Mouse (Mus musculus) lung, postnatal 4 days (tissue): ENCODE results near the gene Rabgap1.
"Not testable (repeated sequence)": the region's sequence is repeated elsewhere in the genome, so short reads cannot be mapped to it uniquely, and the experiment has no call there.

Experiments
- DNase-seq, 2 experiments: peaks; one replicate each; pipeline ENCODE4 v3.0.0; 2021

Rabgap1 gene

GRCm38 (mm10) chr2:37442611-37443591, at the start of gene Rabgap1, which contains the start of the genes Zbtb26 and Zbtb6:
TSS of gene Rabgap1 (plus strand) at chr2:37443279.
TSS of gene Zbtb26 (minus strand) at chr2:37443135.
TSS of gene Zbtb6 (minus strand) at chr2:37443171.
- DNase-seq: peak; percentile 97

DNA sequence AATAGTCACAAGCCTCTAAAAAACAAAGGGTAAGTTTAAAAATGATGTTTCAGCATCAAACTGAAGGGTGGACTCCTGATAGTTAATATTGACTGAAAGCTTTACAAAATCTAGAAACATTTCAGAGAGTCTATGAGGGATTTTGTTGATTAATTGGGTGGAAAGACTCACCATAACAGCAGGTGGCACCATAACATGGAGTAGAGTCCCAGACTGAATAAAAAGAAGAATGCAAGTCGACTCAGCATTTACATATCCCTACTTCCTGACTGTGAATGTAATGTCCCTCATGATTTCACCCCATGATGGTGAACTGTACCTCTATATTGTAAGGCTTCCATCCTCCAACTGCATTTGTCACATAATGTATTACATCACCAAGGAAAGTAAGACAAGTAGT, 47.5 kb upstream of the Rabgap1 start:
- no peak for DNase-seq

DNA sequence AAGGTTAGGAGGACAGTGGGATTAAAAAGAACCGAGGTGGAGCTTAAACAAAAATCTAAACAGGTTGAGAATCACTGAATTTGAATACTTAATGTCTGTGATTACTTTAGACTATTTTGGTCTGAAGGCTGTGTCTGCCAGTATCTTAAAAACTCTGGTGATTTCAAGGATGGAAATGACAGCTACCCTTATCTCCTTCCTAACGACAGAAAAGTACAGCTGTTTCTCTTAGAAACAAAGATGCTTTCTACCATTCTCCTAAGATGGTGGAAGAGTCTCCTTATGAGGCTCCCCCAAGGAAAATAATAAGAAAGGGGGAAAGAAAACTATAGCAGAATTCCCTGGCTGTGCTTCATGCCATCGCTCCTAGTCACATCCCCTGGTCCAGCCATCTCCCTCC, 21.2 kb upstream of the Rabgap1 start:
- DNase-seq: no peak

GRCm38 (mm10) chr2:37422306-37423304, 20.5 kb upstream of the Rabgap1 start, which contains the start of gene Rc3h2:
TSS of gene Rc3h2 (minus strand) at chr2:37422903.
- peak; percentile 96 to 97 for DNase-seq

- no peak for DNase-seq
Observed at GRCm38 (mm10) chr2:37423671-37424070, 19.4 kb upstream of the Rabgap1 start.

DNA sequence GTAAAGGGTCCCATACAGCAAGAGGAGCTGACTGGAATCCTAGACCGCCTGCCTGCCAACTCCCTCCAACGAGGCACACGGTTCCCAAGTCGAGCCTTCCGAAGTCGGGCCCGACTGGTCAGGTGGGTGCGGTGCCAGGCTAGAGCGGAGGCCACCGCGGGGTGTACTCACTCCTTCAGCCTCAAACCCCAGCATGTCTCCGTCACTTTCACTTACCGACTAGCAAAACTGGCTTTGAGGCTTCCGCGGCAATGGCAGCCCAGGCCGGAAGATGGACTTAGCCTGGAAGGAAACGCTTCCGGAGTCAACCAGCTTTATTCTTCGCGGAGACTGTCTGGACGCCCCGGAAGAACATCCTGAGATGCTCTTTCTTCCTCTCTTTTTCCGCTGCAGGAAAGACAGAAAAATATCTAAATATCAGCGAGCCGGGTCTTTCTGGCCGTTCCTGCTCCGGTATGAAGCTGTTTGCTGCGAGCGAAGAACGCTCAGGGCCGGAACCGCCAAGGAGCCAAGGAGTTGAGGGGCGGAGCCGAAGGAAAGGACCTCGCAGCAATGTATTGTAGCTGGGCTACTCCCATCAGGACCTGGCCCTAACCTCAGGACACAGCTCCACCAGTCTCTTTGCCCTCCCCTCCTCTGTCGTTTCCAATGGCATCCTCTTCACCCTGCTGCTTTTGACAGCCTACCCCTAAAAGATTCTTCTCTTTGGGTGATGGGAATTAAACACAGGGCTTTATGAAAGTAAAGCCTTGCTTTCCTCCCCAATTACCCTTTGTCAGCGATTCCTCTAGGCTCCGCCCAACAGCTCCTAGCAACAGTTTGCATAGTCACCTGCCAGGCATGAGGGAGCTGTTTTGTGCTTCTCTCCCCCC, 12.2 kb upstream of the Rabgap1 start:
- peak; percentile 86 to 87 for DNase-seq

GRCm38 (mm10) chr2:37431609-37432008, 11.5 kb upstream of the Rabgap1 start:
- no peak for DNase-seq

- peak; percentile 96 to 97 for DNase-seq
Observed at GRCm38 (mm10) chr2:37451667-37452375, 8.7 kb downstream of the Rabgap1 start.

GRCm38 (mm10) chr2:37452376-37452760, 9.3 kb downstream of the Rabgap1 start:
- DNase-seq: no peak

DNA sequence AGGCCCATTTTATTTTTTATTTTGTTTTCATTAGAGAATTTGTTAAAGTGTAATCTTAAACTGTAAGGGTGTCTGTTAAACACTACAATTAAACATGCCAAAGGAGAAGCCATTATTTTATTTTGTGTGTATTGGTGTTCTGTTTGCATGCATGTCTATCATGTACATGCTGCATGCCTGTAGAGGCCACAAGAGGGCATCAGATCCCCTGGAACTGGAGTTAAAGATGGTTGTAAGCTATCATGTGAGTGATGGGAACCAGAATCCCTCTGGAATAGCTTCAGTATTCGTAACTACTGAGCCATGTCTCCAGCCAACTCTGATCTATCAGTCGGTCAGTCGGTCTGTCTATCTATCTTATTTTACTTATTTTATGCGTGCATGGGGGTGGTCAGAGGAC, 17.6 kb downstream of the Rabgap1 start:
- DNase-seq: no peak

DNA sequence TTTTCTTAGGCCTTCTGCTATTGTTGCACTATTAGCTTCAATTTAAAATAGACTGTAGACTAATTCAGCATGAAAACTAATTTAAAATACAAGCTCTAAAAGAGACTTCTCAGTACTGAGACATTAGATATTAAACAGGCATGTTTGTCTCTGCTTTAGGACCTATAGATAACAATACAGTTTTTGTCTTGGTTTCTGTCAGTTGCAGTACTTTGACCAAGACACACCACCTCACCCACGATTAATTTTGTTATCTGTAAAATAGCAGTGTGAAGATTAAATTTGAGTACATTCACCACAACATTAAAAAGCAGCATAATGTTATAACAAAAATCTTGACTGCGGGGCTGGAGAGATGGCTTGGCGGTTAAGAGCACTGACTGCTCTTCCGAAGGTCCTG, 23.2 kb downstream of the Rabgap1 start:
- DNase-seq: no peak

DNA sequence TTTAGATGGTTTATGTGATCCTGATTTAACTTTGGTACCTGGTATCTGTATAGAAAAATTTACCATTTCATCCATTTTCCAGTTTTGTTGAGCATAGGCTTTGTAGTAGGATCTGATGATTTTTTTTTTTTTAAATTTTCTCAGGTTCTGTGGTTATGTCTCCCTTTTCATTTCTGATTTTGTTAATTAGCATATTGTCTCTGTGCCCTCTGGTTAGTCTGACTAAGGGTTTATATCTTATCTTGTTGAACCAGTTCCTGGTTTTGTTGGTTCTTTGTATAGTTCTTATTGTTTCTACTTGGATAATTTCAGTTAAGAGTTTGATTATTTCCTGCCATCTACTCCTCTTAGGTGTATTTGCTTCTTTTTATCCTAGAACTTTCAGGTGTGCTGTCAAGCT, 36.5 kb downstream of the Rabgap1 start:
- DNase-seq: no peak

DNA sequence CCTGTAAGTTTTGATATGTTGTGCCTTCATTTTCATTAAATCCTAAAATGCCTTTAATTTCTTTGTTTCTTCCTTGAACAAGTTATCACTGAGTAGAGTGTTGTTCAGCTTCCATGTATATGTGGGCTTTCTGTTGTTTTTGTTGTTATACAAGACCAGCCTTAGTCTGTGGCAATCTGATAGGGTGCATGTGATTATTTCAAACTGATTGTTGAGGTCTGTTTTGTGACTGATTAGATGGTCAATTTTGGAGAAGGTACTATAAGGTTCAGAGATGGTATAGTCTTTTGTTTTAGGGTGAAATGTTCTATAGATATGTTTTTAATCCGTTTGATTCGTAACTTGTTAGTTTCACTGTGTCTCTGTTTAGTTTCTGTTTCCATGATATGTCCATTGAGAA, 37.0 kb downstream of the Rabgap1 start:
- no peak for DNase-seq

- no peak for DNase-seq
Observed at GRCm38 (mm10) chr2:37484165-37484564, 41.1 kb downstream of the Rabgap1 start.

GRCm38 (mm10) chr2:37485370-37485769, 42.3 kb downstream of the Rabgap1 start:
- peak in 1 of 2 experiments; percentile 21 for DNase-seq

- DNase-seq: no peak
Observed at GRCm38 (mm10) chr2:37486408-37486807, 43.3 kb downstream of the Rabgap1 start.

DNA sequence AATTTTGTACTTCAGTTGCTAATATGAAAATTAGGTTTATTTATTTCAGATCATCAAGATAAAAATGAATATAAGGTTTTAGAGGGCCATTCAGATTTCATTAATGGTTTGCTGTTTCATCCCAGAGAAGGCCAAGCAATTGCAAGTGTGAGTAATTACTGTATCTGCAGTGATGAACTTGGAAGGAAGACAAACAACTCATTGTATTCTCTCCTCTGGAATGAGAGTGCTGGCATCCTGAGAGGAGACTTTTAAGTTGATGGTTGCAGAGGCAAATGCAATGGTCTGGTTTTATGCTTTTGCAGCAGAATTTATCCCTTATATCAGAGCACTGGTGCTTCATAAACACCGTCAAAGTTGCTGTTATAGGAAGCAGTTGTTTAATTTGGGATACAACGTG, 45.9 kb downstream of the Rabgap1 start:
- no peak for DNase-seq

DNA sequence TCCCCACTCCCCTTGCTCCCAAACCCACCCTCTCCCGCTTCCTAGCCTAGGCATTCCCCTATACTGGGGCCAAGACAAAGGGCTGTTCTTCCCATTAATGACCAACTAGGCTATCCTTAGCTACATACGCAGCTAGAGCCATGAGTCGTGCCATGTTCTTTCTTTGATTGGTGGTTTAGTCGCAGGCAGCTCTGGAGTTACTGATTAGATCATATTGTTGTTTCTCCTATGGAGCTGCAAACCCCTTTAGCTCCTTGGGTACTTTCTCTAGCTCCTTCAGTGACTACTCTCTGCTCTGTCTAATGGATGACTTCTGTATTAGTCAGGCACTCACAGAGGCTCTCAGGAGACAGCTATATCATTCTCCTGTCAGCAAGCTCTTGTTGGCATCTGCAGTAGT, 54.2 kb downstream of the Rabgap1 start:
- no peak for DNase-seq

DNA sequence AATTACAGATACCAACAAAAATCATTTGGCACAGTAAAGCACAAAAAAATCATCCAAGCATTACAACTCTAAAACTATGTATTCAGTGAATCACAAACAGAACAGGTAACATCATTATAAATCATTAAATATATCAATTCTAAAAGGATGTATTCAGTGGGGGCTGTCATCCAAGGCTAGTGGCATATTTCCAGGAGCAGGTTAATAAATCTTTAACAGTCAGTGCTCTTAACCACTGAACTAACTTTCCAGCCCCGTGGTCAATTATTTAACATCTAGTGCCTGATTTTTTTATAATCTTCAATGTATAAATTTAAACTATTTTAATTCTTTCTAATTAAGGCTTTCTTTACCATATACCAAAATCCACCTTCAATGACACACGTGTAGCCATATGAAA, 62.8 kb downstream of the Rabgap1 start:
- DNase-seq: not testable (repeated sequence)

DNA sequence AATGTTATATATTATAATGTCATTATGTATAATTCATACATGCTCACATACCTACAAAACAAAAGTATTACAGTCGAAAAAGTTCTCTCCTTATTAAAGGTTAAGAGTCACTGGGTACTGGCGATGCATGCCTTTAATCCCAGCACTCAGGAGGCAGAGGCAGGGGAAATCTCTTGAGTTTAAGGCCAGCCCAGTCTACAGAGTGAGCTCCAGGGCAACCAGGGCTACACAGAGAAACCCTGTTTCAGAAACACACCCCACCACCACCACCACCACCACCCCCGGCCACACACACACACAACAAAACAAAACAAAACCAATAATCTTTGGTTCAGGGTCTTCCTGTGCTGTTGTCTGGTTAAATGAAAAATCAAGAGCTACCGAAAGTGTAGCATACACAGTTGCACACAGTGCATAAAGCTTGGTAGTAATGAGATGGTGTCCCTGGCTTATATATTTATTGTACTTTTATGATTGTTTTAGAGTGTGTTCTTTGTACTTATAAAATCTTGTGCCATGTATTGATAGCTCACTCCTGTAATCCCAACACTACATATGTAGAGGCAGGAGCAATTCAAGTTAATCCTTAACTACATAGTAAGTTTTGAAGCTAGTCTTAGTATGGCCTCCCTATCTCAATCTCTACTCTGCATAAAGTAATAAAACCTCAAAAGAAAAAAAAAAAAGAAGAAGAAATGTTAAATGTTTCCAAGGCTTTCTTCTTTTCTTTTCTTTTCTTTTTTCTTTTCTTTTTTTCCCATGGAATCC, 68.2 kb downstream of the Rabgap1 start:
- no peak for DNase-seq
